Mouse (Mus musculus) stomach, postnatal 0 days (tissue): Measurements from ENCODE around the gene Haus8. TPM values are rescaled to one million over a fixed set of nuclear protein-coding genes. Genes with fewer than 3 reads are reported as not detected.
"Not testable (repeated sequence)": the region's sequence is repeated elsewhere in the genome, so short reads cannot be mapped to it uniquely, and the experiment has no call there.

Experiments used
- ATAC-seq: fragments of 200-750 bp; cut with Nextera tagmentation; 2 replicates; pipeline ENCODE4 v1.8.0; 2017; ENCODE audit not compliant: low FRiP score, low TSS enrichment
- DNase-seq: peaks from one replicate; pipeline ENCODE4 v3.0.0-alpha.2; 2016; ENCODE audit warnings: low spot score
- H3K27ac ChIP-seq: fragments of 300-500 bp; sonication (generic); replicated peaks from 2 replicates; pipeline ENCODE4 v1.5.1; 2014; ENCODE audit warnings: mild to moderate bottlenecking, control low read depth
- H3K27me3 ChIP-seq: fragments of 300-500 bp; sonication (generic); 2 replicates; pipeline ENCODE4 v1.6.1; 2014; ENCODE audit warnings: low read length; ENCODE audit not compliant: control insufficient read depth, insufficient read depth
- H3K36me3 ChIP-seq: fragments of 300-500 bp; sonication (generic); 2 replicates; pipeline ENCODE4 v1.6.1; 2014; ENCODE audit warnings: low read length, mixed read lengths; ENCODE audit not compliant: control insufficient read depth, insufficient read depth
- H3K4me1 ChIP-seq: fragments of 300-500 bp; sonication (generic); replicated peaks from 2 replicates; pipeline ENCODE4 v1.6.1; 2014; ENCODE audit warnings: antibody characterized with exemption; ENCODE audit not compliant: control insufficient read depth, insufficient read depth
- H3K4me2 ChIP-seq: fragments of 300-500 bp; sonication (generic); replicated peaks from 2 replicates; pipeline ENCODE4 v1.6.1; 2014; ENCODE audit warnings: low read depth, mild to moderate bottlenecking, control low read depth, moderate library complexity
- H3K4me3 ChIP-seq: fragments of 300-500 bp; sonication (generic); 2 replicates; pipeline ENCODE4 v1.5.1; 2014; ENCODE audit warnings: low read depth, low read length, control low read depth
- H3K9ac ChIP-seq: fragments of 300-500 bp; sonication (generic); 2 replicates; pipeline ENCODE4 v1.6.1; 2014; ENCODE audit warnings: mild to moderate bottlenecking, low read length, control low read depth, mixed read lengths
- H3K9me3 ChIP-seq: fragments of 300-500 bp; sonication (generic); 2 replicates; pipeline ENCODE4 v1.6.1; 2016; ENCODE audit warnings: low read length; ENCODE audit not compliant: control insufficient read depth
- CTCF ChIP-seq: IDR thresholded peaks from 2 replicates; pipeline ENCODE4 v1.5.1; 2016; ENCODE audit warnings: antibody characterized with exemption, low read depth, mild to moderate bottlenecking, moderate library complexity
- EP300 ChIP-seq: optimal IDR thresholded peaks from 2 replicates; pipeline ENCODE3; 2016; ENCODE audit warnings: antibody characterized with exemption
- WGBS: fragments of 180-500 bp; shearing (Covaris S2); extraction: QIAGEN DNeasy Blood & Tissue Kit; methylation state at CpG from one replicate; pipeline ENCODE4 v1.1.7; 2014; 5-methylcytosine and 5-hydroxymethylcytosine counted together
- polyA plus RNA-seq: library from polyadenylated mRNA; unstranded; fragments of >200 nt; fragmentation: Nextera tagmentation; extraction: Ambion mirVana; gene quantifications from 2 replicates; pipeline ENCODE4 v1.2.1, GENCODE M21; 2015

The Haus8 gene
- polyA plus RNA-seq, 1 experiment from 2014 or later = 24.8 TPM

- H3K27me3 ChIP-seq = no peaks in the 10 kb centered on the region
- 97% methylated on average over 1 of the region's 1 CpGs for WGBS
- H3K4me1 ChIP-seq = no peaks in the 10 kb centered on the region
- TF ChIP-seq EP300 (no peak), CTCF (no peak)
- no peak overlapping the region for H3K4me2 ChIP-seq
- no peak overlapping the region for H3K27ac ChIP-seq
- H3K9me3 ChIP-seq = no peaks in the 10 kb centered on the region
- H3K4me3 ChIP-seq = no peak overlapping the region
- DNase-seq = no peak
- peaks cover 3% of the 10 kb centered on the region; the same call in 1 of the 2 replicates for H3K36me3 ChIP-seq
- no peak for ATAC-seq
- H3K9ac ChIP-seq = no peak overlapping the region
Observed at GRCm38 (mm10) chr8:71302788-71303187, 30.1 kb upstream of the Haus8 start.

DNA sequence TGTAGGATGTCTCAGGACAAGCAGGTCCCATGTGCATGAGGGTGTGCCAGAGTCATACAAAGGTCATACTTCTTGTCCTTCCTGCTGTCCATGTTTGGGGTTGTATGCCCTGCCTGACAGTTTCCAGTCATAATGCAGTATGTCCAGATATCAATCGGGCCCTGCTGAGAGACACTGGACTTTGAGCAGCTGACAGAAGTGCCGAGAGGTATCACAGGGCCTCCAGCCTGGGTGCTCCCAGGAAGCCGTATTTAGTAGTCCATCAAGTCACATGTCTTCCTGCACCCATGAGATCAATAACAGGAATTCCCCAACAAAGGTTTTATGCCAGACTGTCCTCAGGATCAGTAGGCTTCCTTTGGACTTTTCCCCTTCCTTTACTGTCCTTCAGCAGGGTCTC is 27.0 kb upstream of the Haus8 start:
- no peak for DNase-seq

DNA sequence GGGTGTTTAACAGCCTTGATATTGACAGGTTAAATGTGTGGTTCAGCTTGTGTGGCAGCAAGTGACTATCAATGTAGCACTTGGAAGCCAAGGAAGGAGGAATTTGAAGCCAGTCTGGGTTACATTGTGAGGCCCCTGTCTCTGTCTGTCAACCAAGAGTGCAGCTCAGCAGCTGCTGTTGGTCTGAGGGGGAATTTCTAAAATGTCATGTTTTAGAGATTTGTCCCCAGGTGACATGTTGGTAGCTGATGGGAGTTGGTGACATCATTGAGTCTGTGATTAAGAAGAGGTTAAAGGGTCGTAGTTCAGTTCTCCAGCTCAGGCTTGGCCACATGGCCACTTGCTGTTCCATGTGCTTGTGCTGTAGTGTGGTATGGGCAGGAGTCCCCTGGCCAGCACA is 24.7 kb upstream of the Haus8 start:
- ATAC-seq (no peak), DNase-seq (no peak)
- Histone ChIP-seq H3K27me3 (no peaks in the 10 kb centered on the region), H3K4me1 (no peaks in the 10 kb centered on the region), H3K27ac (no peak overlapping the region), H3K9ac (no peak overlapping the region), H3K4me2 (no peak overlapping the region), H3K4me3 (no peak overlapping the region), H3K9me3 (no peaks in the 10 kb centered on the region), H3K36me3 (peaks cover 2% of the 10 kb centered on the region; the same call in 1 of the 2 replicates)
- WGBS = 96% methylated on average over 1 of the region's 1 CpGs
- TF ChIP-seq CTCF (no peak), EP300 (no peak)

More for the DNA sequence above, 27.0 kb upstream of the Haus8 start:
- H3K36me3 ChIP-seq = peaks cover 3% of the 10 kb centered on the region; the same call in 1 of the 2 replicates
- no peaks in the 10 kb centered on the region for H3K27me3 ChIP-seq
- TF ChIP-seq EP300 = no peak
- no peak for TF ChIP-seq CTCF
- 87% methylated on average over 3 of the region's 3 CpGs for WGBS
- no peaks in the 10 kb centered on the region for H3K4me1 ChIP-seq
- no peak overlapping the region for H3K4me2 ChIP-seq
- 0 out of 2 replicates have a peak, but pooled peaks have one; percentile 28 for ATAC-seq
- H3K4me3 ChIP-seq = no peak overlapping the region
- no peak overlapping the region for H3K9ac ChIP-seq
- H3K27ac ChIP-seq = no peak overlapping the region
- H3K9me3 ChIP-seq = no peaks in the 10 kb centered on the region

- Histone ChIP-seq H3K27me3 (no peaks in the 10 kb centered on the region), H3K9me3 (no peaks in the 10 kb centered on the region), H3K4me3 (no peak overlapping the region), H3K27ac (peak overlapping the region; percentile 18; the same call in 1 of the 2 replicates), H3K4me1 (no peaks in the 10 kb centered on the region), H3K9ac (no peak overlapping the region), H3K36me3 (no peaks in the 10 kb centered on the region), H3K4me2 (no peak overlapping the region)
- no peak for TF ChIP-seq CTCF
- TF ChIP-seq EP300 = no peak
- 95% methylated on average over 2 of the region's 2 CpGs for WGBS
- ATAC-seq = no peak
- DNase-seq = no peak
Observed at GRCm38 (mm10) chr8:71296784-71297183, 24.1 kb upstream of the Haus8 start.

- Histone ChIP-seq H3K4me2 (no peak overlapping the region), H3K27ac (peak overlapping the region; percentile 18; the same call in 1 of the 2 replicates), H3K4me3 (no peak overlapping the region), H3K36me3 (no peaks in the 10 kb centered on the region; the same call in 1 of the 2 replicates), H3K9me3 (no peaks in the 10 kb centered on the region), H3K4me1 (no peaks in the 10 kb centered on the region), H3K27me3 (no peaks in the 10 kb centered on the region), H3K9ac (no peak overlapping the region)
- 75% methylated on average over 2 of the region's 2 CpGs for WGBS
- no peak for TF ChIP-seq CTCF
- no peak for TF ChIP-seq EP300
- ATAC-seq (no peak), DNase-seq (no peak)
Observed at GRCm38 (mm10) chr8:71296188-71296621, 23.5 kb upstream of the Haus8 start.

DNA sequence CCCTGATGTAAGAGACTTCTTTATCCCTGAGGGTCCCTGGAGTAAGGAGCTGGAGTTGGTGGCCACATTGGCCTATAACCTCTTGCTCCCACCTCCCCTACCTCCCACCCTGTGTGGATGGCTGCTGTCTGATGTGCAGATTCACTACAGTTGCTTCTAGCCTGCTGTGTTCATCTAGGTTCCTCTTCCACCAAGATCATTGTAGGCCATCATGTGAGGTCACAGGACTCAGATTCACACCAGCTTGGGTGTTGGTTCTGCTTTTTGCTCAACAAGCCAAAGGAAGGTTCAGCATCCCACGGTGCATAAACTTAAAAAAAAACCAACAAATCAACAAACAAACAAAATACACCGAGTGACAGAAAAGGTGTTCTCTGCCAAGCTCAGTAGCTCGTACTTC is 21.2 kb upstream of the Haus8 start:
- not testable (repeated sequence) for DNase-seq, H3K36me3 ChIP-seq, H3K9ac ChIP-seq, H3K4me2 ChIP-seq, H3K9me3 ChIP-seq, H3K27ac ChIP-seq, H3K27me3 ChIP-seq, ATAC-seq, H3K4me1 ChIP-seq, H3K4me3 ChIP-seq
- 89% methylated on average over 3 of the region's 3 CpGs for WGBS
